Mouse (Mus musculus) frontal cortex, adult 2 months (tissue): ENCODE measurements at regions not wholly inside any gene's neighbourhood (a gene's known extent, or its start where the extent isn't known, plus 50 kb on each side); places are given as distances from the start of the nearest gene placed in this dataset.

Experiments used
- DNase-seq, 2 experiments: peaks; one replicate each; pipeline ENCODE4 v3.0.0; 2022; ENCODE audit warnings: low spot score in 1 of 2; ENCODE audit errors: extremely low spot score in 1 of 2

DNA sequence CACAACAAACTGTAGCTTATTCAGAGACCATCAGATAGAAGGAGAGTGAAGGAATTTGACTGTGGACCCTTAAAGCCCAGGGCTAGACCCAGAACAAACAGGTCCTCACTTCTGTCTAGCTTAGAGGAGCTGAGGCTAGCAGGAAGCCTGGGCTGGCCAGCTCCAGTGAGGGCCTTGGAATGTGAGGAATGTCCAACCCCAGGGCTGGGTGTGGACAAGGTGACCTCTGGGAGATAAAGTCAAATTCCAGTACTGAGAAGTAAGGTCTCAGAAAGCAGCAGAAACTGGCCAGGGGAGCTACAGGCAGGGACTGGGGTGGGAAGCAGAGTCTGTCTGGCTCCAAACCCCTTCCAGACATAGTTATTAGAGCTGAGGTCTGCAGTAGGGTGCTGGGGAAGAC is 51.0 kb upstream of the Ssbp3 start:
- DNase-seq: no peak

DNA sequence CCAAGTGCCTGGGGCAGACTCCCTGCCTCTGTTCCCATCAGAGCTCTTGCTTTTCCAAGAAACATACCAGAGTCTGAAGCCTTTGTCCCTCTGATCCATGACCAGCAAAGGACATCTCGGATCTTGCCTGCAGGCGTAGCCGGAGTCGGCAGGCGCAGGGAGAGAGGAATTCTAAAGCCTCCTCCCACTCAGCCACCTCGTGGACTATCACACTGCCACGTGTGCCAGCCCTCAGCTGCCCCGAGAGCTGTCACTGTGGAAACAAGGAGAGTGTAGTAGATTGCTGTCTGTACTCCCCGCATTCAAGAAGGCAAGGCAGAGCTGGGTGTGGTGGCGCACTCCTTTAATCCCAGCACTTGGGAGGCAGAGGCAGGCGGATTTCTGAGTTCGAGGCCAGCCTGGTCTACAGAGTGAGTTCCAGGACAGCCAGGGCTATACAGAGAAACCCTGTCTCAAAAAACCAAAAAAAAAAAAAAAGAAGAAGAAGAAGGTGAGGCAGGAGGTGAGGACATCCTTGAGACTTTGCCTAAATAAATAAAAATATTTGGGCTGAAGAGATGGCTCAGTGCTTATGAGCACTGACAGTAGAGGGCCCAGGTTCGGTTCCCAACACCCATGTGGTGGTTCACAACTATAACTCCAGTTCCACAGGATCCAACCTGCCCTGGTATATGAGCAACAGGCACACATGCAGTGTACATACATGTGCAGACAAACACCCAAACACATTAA is 52.0 kb upstream of the Ssbp3 start:
- no peak for DNase-seq

DNA sequence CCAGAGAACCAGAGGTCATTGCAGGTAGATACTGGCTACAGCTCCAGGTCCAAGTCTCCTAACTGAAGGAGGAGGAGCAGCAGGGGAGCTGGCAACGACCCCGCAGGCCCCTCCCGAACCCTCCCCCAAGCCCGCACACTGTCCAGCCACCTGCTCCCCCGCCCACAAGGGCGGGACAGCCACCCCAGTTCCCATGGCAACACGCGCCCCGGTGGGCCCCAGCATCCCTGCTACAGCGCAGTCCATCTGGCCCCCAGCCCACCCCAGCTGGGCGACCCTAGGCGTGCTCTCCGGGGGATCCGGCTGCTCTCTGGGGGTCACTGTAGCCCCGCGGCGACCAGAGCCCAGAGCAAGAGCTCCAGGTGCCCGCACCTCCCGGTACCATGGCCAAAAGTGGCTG is 51.0 kb upstream of the Acot11 start:
- no peak for DNase-seq

DNA sequence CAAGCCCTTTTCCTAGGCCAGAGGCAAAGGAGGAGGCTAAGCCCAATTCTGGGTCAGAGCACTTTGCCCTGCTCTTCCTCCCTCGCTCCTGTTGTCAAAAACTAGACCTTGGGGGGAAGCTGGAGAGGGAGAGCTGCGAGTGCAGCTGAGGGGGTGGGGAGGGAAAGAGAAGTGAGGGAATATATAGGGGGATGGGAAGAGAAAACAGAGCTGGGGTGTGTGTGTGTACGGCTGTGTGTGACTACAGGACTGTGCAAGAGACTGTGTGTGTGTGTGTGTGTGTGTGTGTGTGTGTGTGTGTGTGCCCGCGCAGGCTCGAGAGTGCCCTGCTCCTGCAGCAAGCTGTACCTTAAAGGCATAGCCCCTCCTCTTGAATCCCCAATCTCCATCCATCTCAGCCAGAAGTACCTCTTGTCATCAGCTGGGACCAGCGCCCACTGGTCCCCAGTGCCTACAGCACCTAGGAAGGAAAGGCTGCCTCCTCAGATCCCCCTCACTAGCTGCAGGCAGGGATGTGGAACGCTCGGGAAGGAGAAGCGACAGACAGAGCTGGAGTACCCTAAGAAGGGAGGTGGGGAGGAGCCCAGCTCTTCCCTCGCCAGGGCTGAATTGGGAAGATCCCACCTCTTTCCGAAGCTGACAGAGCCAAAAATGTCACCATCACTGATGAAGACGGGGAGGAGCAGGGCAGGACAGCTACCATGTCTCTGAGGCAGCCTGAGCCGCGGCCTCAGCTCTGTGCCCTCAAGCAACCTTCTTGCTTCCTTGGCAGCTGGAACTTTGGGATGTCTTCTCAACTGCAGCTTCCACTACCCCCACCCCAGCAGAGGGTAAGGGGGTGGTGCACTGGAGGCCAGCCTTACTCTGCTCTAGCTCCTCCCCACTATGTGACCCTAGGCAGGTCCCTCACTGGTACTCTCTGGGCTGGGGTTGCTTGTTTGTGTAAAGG is 49.8 kb upstream of the Acot11 start:
- DNase-seq: peak in 1 of 2 experiments; percentile 31
